Mouse (Mus musculus) adrenal gland (tissue): ENCODE measurements around the gene Arhgap44.

Source experiments
- intact Hi-C: fragments of 180-260 bp; cut with DNase I; formaldehyde crosslinking; loops from one replicate; pipeline ENCODE4 v1.15.1; 2025
- long read RNA-seq, 2 experiments: library from polyadenylated mRNA; unstranded; transcript quantifications; one replicate each; pipeline ENCODE4 v2.0.0; 2020; ENCODE audit warnings: borderline replicate concordance in 1 of 2; ENCODE audit not compliant: insufficient replicate concordance in 1 of 2

The Arhgap44 gene
- long read RNA-seq, experiment 1, full-length matches to known transcripts: 1 of 3 reads
- long read RNA-seq, experiment 1, partial matches to known transcripts: 1 of 3 reads
- long read RNA-seq, experiment 1, other reads (novel, unspliced or antisense): 1 of 3 reads
- long read RNA-seq, experiment 2, partial matches to known transcripts: 1 of 6 reads
- long read RNA-seq, experiment 2, other reads (novel, unspliced or antisense): 5 of 6 reads

- intact Hi-C loops: no loop called here
Observed at GRCm38 (mm10) chr11:65162767-65163120, at the start of gene Arhgap44. TSS of gene Arhgap44 (minus strand) at chr11:65162961.

DNA sequence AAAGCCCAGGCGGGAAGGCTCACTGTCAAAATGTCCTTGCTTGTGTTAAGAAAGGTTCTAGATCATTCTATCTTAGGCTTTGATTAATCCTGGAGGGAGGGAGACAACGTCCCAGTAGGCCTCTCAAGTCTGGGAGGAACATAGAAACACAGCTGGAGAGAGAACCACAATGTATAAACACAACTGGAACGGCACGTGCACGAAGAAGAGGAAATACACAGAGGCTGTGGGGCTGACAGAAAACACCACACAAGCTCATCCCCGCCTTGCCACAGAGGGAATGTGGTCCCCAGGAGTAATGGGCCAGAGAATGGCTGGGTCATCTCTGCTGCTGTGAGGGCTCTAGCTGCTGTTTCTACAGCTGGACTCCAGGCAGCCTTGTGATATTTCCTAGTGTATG is 48.9 kb upstream of the Arhgap44 start:
- intact Hi-C loops: no loop called here

DNA sequence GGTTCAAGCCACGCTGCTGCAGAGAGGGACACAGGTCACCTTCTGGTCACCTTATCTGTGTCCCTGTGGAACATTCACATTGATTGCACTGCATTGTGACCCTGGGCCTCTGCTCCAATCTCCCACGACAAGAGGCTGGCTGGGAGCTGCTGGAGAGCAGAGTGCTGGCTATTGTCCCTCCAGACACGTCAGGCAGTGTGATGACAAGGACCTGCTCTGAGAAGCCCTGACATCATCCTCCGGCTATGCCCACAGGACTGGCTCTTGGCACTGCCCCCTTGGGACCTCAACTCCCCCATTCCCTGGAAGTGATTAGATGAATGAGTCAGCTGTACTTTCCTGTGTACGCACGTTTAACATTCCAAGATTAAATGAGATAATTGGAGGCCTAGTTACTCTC is 46.7 kb upstream of the Arhgap44 start:
- intact Hi-C loops: no loop called here

DNA sequence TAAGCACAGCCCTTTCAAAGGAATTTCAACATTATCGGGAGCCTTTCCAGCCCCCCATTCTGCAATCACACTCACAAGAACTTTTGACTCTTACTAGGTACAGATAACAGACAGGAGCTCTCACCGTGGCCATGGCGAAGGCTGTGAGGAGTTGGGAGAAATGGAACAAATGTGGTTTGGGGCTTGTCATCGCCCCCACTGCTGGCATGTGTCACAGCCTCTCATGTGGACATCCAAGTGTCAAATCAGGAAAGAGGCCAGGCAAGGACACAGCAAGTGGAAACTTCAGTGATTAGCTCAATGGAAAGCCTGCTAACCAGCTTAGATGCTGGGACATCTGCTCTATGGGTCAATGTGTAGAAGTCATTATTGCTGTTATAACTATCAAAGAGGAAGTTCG is 42.5 kb upstream of the Arhgap44 start:
- intact Hi-C loops: no loop called here

DNA sequence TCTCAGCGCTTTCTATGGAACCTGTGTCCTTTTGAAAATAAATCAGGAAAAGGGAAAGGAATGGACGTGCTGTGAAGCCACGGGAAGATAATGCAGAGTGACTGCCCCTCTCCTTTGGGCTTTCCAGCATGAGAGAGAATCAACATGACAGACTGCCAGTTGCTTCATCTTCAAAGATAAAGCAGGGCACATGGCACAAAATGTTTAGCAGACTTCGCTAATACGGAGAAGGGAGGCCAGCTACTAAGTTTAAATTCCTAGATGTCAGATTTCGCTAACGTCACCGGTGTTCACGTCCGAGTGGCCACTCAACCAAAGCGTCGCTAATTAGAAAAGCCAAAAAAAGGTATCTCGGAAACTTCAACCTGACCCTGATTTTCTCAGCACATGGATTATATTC is 41.9 kb upstream of the Arhgap44 start:
- intact Hi-C loops: no loop called here

- intact Hi-C loops: no loop called here
Observed at GRCm38 (mm10) chr11:65203020-65203419, 40.3 kb upstream of the Arhgap44 start.

GRCm38 (mm10) chr11:65202236-65202635 is 39.5 kb upstream of the Arhgap44 start:
- intact Hi-C loops: no loop called here

GRCm38 (mm10) chr11:65198026-65198425 is 35.3 kb upstream of the Arhgap44 start:
- intact Hi-C loops: loop anchor here (5.0 to 10.0 kb wide), 2 partner anchors 327 to 434 kb away; no protein-coding TSS in a partner anchor

DNA sequence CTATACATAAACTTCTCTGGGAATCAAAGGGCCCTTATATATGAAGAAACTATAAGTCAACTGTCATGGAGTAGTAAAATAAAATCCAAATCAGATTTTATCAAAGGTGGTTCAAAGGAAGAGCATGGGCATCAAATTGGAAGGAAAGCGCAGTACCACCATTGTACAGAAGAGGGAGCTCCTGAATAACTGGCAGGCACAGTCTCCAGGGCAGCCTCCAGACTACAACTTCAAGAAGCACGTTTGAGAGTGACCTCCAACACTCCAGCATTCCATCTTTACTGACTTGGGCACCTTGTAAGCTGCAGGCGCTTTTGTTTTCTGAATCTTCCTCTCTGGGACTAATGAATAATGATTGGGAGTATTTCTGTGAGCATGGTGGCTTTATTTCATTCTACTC is 34.5 kb upstream of the Arhgap44 start:
- intact Hi-C loops: loop anchor here (1.0 to 10.0 kb wide), 3 partner anchors 328 to 482 kb away; no protein-coding TSS in a partner anchor

- intact Hi-C loops: no loop called here
Observed at GRCm38 (mm10) chr11:65186974-65187373, 24.2 kb upstream of the Arhgap44 start.

GRCm38 (mm10) chr11:65185114-65185513 is 22.4 kb upstream of the Arhgap44 start:
- intact Hi-C loops: no loop called here

DNA sequence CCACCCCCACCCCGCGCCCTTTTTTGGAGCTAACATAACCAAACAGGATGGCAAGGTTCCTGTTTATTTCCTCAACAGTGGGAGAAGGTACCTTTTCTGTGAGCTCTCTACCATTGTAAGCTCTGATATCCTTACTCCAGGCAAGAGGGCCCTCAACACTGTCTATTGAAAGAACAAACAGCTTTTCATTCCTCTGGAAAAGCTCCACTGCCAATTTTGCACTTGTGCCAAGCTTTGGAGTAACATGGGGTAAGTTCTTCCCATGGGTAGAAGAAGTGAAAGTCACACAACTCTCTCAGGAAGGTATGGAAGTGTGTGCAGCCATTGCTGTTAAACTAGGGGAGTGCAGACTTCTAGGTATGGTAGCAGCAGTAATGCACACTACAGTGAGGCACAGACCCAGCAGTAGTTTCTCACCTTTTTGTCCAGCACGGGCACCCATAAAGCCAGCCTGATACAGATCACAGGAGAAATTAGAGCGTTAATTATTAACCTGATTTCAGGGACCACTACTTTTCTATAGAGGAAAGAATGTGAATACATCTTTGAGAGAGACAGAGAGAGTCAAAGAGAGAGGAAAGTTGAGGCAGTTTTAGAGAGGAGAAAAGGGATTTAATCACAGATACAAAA is 7.5 kb upstream of the Arhgap44 start:
- intact Hi-C loops: no loop called here

GRCm38 (mm10) chr11:65161881-65162766 is 637 bp downstream of the Arhgap44 start:
- intact Hi-C loops: no loop called here

DNA sequence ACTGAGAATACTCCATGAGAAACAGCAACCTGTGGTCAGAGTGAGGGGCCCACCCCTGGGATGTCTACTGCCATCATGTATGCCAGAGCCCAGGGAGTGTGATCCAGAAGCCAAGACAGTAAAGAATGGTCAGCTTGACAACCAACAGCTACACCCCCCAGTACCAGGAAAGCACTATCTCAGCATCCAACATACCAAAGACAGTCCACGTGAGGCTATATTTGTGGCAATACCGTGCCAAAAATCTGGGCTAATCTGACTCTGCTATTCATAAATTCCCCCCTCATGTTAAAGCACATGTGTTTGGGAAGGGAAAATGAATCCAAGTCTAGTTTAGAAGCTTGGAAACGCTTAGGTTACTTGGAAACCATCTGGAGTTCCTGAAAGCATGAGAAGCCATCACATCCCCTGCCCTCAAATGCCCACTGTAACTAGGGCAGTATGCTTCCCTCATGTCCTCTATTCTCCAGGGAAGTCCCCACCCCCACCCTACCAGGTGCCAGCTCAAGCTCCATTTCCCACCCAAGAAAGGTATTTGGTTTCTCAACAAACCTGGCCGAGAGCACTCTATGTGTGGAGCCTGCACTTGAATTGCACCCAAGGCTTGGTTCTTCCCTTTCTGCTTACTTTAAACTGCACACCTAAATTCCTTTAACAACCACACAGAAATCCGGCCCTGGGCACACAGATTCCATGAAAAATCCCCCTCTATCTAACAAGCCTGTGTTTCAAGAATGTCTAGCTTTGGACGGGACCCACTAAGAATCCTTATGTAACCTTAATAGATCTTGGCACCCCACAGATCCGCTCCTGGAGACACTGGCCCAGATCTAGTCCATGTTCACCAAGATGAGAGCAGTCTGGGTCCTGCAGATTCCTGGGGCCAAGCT is 1.5 kb downstream of the Arhgap44 start:
- intact Hi-C loops: no loop called here

GRCm38 (mm10) chr11:65159791-65160190 is 3.0 kb downstream of the Arhgap44 start, which contains the start of gene 1700086D15Rik:
TSS of gene 1700086D15Rik (minus strand) at chr11:65159891.
- intact Hi-C loops: no loop called here

DNA sequence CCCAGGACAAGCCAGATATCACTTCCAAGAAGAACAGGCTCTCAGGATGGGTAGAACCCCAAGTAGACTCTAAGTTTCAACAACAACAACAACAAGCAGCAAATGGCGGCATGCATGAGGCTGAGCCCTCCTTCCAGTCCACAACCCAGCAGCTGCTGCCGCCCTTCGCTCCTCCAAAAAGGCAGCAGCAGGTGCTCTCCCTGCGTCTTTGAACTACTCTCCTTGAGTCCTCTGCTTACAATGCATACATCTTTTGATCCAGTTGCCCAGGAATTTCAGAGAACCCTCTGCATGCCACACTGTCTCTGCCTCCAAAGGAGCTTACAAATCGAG is 4.1 kb downstream of the Arhgap44 start:
- intact Hi-C loops: no loop called here

GRCm38 (mm10) chr11:65157966-65158657 is 4.6 kb downstream of the Arhgap44 start:
- intact Hi-C loops: no loop called here

DNA sequence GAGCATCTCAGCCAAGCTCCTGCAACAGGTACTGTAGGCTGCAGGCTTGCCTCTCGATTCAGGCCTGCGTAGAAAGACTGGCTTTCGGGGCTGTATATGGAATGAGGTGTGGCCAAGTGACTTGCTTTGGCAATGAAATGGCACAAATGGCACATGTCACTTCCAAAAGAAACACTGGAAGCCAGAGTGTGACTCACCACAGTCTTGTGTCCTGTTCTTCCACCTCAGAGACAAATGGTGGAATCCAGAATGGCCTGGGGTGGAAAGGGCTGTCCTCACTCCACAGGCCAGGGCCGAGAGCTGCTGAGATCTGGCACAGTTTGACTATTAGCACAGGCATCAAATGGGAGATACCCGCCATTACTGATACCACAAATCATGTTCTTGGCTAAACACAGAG is 9.8 kb downstream of the Arhgap44 start:
- intact Hi-C loops: no loop called here

DNA sequence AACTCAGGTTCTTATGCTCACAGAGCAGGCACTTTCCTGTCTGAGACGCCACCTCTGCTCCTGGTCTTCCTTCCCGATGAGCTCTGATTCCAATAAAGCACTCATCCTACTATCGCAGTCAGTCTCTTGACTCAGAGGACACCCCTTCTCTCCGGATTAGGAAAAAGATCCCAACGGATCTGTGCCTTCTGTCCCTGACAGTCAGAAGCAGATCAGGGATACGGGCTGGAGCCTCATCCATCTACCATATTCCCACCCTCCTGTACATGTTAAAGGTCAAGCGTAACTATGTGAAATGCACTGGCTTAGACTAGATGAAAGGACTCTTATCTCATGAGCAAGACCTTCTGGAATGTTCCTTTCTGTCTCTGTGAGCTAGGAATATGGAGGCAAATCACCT is 14.3 kb downstream of the Arhgap44 start:
- intact Hi-C loops: no loop called here

DNA sequence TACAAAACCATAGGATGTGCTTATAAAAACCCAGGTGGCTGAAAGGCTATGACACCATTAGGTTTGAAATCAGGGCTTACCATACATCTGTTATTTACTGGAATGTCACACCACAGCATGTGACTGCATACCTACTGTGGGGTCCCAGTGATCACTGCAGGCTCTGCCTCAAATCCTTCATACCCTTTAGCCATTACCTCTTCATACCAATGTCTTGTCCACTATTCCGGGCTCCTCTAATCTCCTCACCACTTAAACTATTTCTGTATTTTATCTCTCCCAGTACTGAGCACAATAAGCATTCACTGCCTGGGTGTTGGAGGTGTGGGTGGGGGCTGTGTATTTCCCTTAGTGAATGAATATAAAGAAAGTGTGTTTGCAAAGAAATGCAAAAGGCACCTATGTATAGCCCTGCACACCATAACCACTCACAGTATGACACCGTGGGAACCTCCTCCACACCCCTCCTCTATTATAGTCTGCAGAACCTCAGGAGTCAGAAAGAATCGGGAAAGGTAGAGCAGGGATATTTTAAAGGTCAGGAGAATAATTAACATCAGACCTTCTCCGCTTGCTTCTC is 19.8 kb downstream of the Arhgap44 start:
- intact Hi-C loops: no loop called here
